Comparison of ENCODE assay signal across 2 mouse cellular contexts in genomic region chr2:167690962-167691311, GRCm38 (mm10).
TF ChIP-seq lines count a peak whose summit lies in the region.

No protein-coding gene starts in this region.

TF ChIP-seq in C2C12, 6 proteins besides CTCF, POLR2A, EP300 and RAD21 (continued from another document):
- TF ChIP-seq MAX (IDR thresholded peaks at IDR 0.05) (no peak), MYOD1 (IDR thresholded peaks at IDR 0.05; ENCODE audit: control insufficient read depth, insufficient read length, low read depth) (no peak), FOSL1 (IDR thresholded peaks at IDR 0.05; ENCODE audit: insufficient read depth, low read length, poor library complexity, severe bottlenecking) (no peak), MYOG (IDR thresholded peaks at IDR 0.05; ENCODE audit: control insufficient read depth, extremely low read depth, insufficient read length) (no peak)

TF ChIP-seq in myocyte, 11 proteins besides CTCF, POLR2A, EP300 and RAD21 (continued from another document):
- TF ChIP-seq MYOG (IDR thresholded peaks at IDR 0.05; ENCODE audit: control insufficient read depth in 1 of 3, insufficient read depth in 1 of 3, insufficient read length in 2 of 3, low read depth in 2 of 3) (no peak), POLR2AphosphoS2 (IDR thresholded peaks at IDR 0.05; ENCODE audit: insufficient read length, low read depth) (no peak), CEBPB (IDR thresholded peaks at IDR 0.05; ENCODE audit: insufficient read depth, poor library complexity, severe bottlenecking) (no peak), REST (IDR thresholded peaks at IDR 0.05; ENCODE audit: insufficient read depth, insufficient read length) (no peak)
